Mouse (Mus musculus) liver, adult 2 months (tissue): ENCODE data around the gene Actn1.

ENCODE experiments used
- CTCF ChIP-seq: fragments of 200-500 bp; IDR thresholded peaks from 2 replicates; pipeline ENCODE4 v1.5.1; 2011; ENCODE audit warnings: low read depth, low read length, control low read depth
- POLR2A ChIP-seq: fragments of 200-500 bp; IDR thresholded peaks from 2 replicates; pipeline ENCODE4 v1.6.1; 2011; ENCODE audit warnings: low read length, control low read depth; ENCODE audit not compliant: insufficient read depth; ENCODE audit errors: extremely low read depth

GRCm38 (mm10) chr12:80124756-80125155, 135.4 kb downstream of the Actn1 start:
- TF ChIP-seq CTCF (no peak), POLR2A (no peak)
